Mouse (Mus musculus): ENCODE results near the gene Mageb2. TPM values are rescaled to one million over a fixed set of nuclear protein-coding genes. Genes with fewer than 3 reads are reported as not detected.
"Not testable (repeated sequence)": the region's sequence is repeated elsewhere in the genome, so short reads cannot be mapped to it uniquely, and the experiment has no call there.

The Mageb2 gene
- polyA plus RNA-seq (2015; fragmentation: Nextera tagmentation; extraction: Ambion mirVana), result not detected in 2 replicates

GRCm38 (mm10) chrX:91331390-91331789, at the start of gene Mageb2:
TSS of gene Mageb2 (plus strand) at chrX:91331690.
- H3K36me3 ChIP-seq (ENCODE audit: control insufficient read depth, insufficient read depth); H3K4me2 ChIP-seq (ENCODE audit: low read length); H3K9me3 ChIP-seq (ENCODE audit: control insufficient read depth, low read length); H3K27ac ChIP-seq (ENCODE audit: low read length); H3K9ac ChIP-seq (replicated peaks; ENCODE audit: low read depth, low read length); H3K4me1 ChIP-seq (replicated peaks; ENCODE audit: control insufficient read depth, insufficient read depth, low read length); ATAC-seq; H3K4me3 ChIP-seq (replicated peaks; ENCODE audit: low read length); H3K27me3 ChIP-seq (replicated peaks; ENCODE audit: control insufficient read depth, insufficient read depth, low read length): not testable (repeated sequence)
- WGBS, result 72% methylated on average over 2 of the region's 2 CpGs

GRCm38 (mm10) chrX:91313256-91313655, 18.2 kb upstream of the Mageb2 start:
- H3K4me3 ChIP-seq (replicated peaks; ENCODE audit: low read length); ATAC-seq; H3K4me1 ChIP-seq (replicated peaks; ENCODE audit: control insufficient read depth, insufficient read depth, low read length); H3K36me3 ChIP-seq (ENCODE audit: control insufficient read depth, insufficient read depth); H3K4me2 ChIP-seq (ENCODE audit: low read length); H3K9ac ChIP-seq (replicated peaks; ENCODE audit: low read depth, low read length); H3K9me3 ChIP-seq (ENCODE audit: control insufficient read depth, low read length); H3K27me3 ChIP-seq (replicated peaks; ENCODE audit: control insufficient read depth, insufficient read depth, low read length); H3K27ac ChIP-seq (ENCODE audit: low read length): not testable (repeated sequence)
- WGBS, result 96% methylated on average over 8 of the region's 9 CpGs

Other genes with a start within 250 kb of the Mageb2 start
- gene Gm5072, start 60.8 kb downstream of the Mageb2 start, polyA plus RNA-seq (2015; fragmentation: Nextera tagmentation; extraction: Ambion mirVana), result not detected in 2 replicates
- gene Gm8914, start 148.4 kb downstream of the Mageb2 start, polyA plus RNA-seq (2015; fragmentation: Nextera tagmentation; extraction: Ambion mirVana), result not detected in 2 replicates
- not detected in 2 replicates for gene 1700084M14Rik, start 244.2 kb downstream of the Mageb2 start, polyA plus RNA-seq (2015; fragmentation: Nextera tagmentation; extraction: Ambion mirVana)